Comparison of ENCODE assay signal across 9 mouse cellular contexts in the genomic region with DNA sequence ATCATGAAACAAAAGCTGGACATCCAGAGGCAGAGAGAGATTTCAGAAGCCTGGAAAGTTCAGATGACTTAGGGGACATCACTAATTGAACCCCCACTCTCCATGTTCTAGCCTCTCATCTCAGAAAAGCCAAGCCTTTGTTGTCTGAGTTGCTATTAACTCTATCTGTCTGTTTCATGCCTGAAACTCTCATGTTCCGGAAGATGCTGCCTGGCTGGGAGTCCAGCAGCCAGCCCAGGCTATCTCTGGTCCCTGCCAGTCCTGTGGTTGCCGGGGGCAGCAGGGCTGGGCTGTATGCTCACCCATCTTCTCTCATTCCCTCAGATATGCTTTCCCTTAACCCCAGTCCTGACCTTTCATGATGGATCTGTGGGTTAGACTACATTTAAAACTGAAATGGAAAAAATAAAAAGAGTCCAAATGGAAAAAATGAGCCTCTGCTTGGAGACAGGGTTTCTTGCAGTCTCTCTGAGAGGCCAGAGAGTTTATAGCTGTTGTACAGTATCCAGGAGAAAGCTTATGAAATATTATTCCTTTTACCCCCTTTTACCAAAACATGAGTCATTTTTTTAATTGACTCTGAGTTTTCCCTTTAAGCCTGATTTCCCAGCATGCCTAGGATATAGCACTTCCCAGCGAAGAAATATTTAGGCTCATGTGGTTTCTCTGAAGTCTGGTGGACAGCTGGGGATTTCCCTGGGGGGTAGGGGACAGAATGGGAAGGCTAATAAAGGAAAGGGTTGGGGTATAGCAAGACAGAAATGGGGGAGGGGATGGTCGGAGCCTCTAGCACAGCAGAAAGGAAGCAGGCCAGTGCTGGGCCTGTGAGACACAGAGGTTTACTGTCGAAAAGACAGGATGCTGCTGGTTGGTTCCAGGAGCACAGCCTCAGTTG. TPM values are rescaled to one million over a fixed set of nuclear protein-coding genes. Genes with fewer than 3 reads are reported as not detected.
A peak's percentile ranks its signal among the peaks of the same experiment; 100 is the strongest.
DNase-seq lines count a peak whose midpoint lies in the region; ATAC-seq and TF ChIP-seq lines count a peak whose summit lies in the region.
"Had no signal": no experiment of that assay in that cellular context is flagged by ENCODE, and none has a peak within 500 bp of the region (broad histone marks: within the 10 kb centered on the region; RNA-seq: fewer than 3 reads in every experiment).

No protein-coding gene starts in this region.

- H3K27me3 ChIP-seq in kidney, embryonic 14.5 days (ENCODE audit: control insufficient read depth, insufficient read depth, low read length) = no peaks in the 10 kb centered on the region
- no peaks in the 10 kb centered on the region for H3K27me3 ChIP-seq in embryonic facial prominence, embryonic 12.5 days
- no peaks in the 10 kb centered on the region for H3K27me3 ChIP-seq in hindbrain, postnatal 0 days (ENCODE audit: insufficient read depth, low read length)
- no peaks in the 10 kb centered on the region for H3K27me3 ChIP-seq in neural tube, embryonic 13.5 days

- TF ChIP-seq CTCF in hindbrain, postnatal 0 days (IDR thresholded peaks at IDR 0.05; ENCODE audit: low read depth) = no peak

- 49% methylated on average over 5 of the region's 5 CpGs for WGBS in kidney, embryonic 14.5 days
- 21% methylated on average over 5 of the region's 5 CpGs for WGBS in embryonic facial prominence, embryonic 12.5 days
- WGBS in hindbrain, postnatal 0 days = 25% methylated on average over 5 of the region's 5 CpGs
- WGBS in neural tube, embryonic 13.5 days = 29% methylated on average over 5 of the region's 5 CpGs

- H3K27ac ChIP-seq in kidney, embryonic 14.5 days (ENCODE audit: low read depth, low read length) = peak overlapping the region; percentile 81
- H3K27ac ChIP-seq in embryonic facial prominence, embryonic 12.5 days = peak overlapping the region; percentile 87
- H3K27ac ChIP-seq in hindbrain, postnatal 0 days = peak overlapping the region; percentile 48; the same call in 1 of the 2 replicates
- H3K27ac ChIP-seq in neural tube, embryonic 13.5 days (replicated peaks) = peak overlapping the region; percentile 77

- H3K4me2 ChIP-seq in kidney, embryonic 14.5 days (replicated peaks; ENCODE audit: low read depth, low read length) = no peak overlapping the region
- no peak overlapping the region for H3K4me2 ChIP-seq in embryonic facial prominence, embryonic 12.5 days (replicated peaks)
- H3K4me2 ChIP-seq in hindbrain, postnatal 0 days (ENCODE audit: low read depth, low read length) = no peak overlapping the region
- no peak overlapping the region for H3K4me2 ChIP-seq in neural tube, embryonic 13.5 days

- DNase-seq in kidney, postnatal 25 days = no peak
- DNase-seq in hindbrain, postnatal 0 days (ENCODE audit: low spot score) = peak; percentile 60
- no peak for DNase-seq in spleen, adult 18-20 months
- no peak for DNase-seq in right cerebral cortex, postnatal 14 days
- no peak for DNase-seq in thymus, postnatal 25 days

- 0 out of 2 replicates have a peak, but pooled peaks cover 5% of the 10 kb centered on the region for H3K9me3 ChIP-seq in kidney, embryonic 14.5 days (ENCODE audit: control insufficient read depth, low read length)
- H3K9me3 ChIP-seq in embryonic facial prominence, embryonic 12.5 days = no peaks in the 10 kb centered on the region
- H3K9me3 ChIP-seq in hindbrain, postnatal 0 days (ENCODE audit: low read length) = no peaks in the 10 kb centered on the region
- no peaks in the 10 kb centered on the region for H3K9me3 ChIP-seq in neural tube, embryonic 13.5 days

- H3K9ac ChIP-seq in kidney, embryonic 14.5 days (ENCODE audit: low read depth, low read length) = no peak overlapping the region
- H3K9ac ChIP-seq in embryonic facial prominence, embryonic 12.5 days = no peak overlapping the region
- H3K9ac ChIP-seq in hindbrain, postnatal 0 days (replicated peaks; ENCODE audit: low read length) = no peak overlapping the region
- H3K9ac ChIP-seq in neural tube, embryonic 13.5 days = peak overlapping the region; percentile 43; the same call in 1 of the 2 replicates

- peaks cover 5% of the 10 kb centered on the region; the same call in 1 of the 2 replicates for H3K4me1 ChIP-seq in kidney, embryonic 14.5 days (ENCODE audit: control insufficient read depth, insufficient read depth, low read length)
- H3K4me1 ChIP-seq in embryonic facial prominence, embryonic 12.5 days = peaks cover 11% of the 10 kb centered on the region; the same call in 1 of the 2 replicates
- H3K4me1 ChIP-seq in hindbrain, postnatal 0 days (ENCODE audit: insufficient read depth, low read length) = no peaks in the 10 kb centered on the region
- H3K4me1 ChIP-seq in neural tube, embryonic 13.5 days (replicated peaks) = peaks cover 17% of the 10 kb centered on the region

- ATAC-seq in kidney, embryonic 14.5 days (ENCODE audit: low FRiP score, low TSS enrichment) = peak; percentile 55
- peak; percentile 77 for ATAC-seq in embryonic facial prominence, embryonic 12.5 days (ENCODE audit: insufficient number of reproducible peaks, insufficient read depth, low FRiP score, low TSS enrichment)
- ATAC-seq in hindbrain, postnatal 0 days = peak; percentile 24; the same call in 1 of the 2 replicates
- ATAC-seq in neural tube, embryonic 13.5 days (ENCODE audit: low read depth) = peak; percentile 76

- no peak overlapping the region for H3K4me3 ChIP-seq in kidney, embryonic 14.5 days (ENCODE audit: low read length)
- H3K4me3 ChIP-seq in embryonic facial prominence, embryonic 12.5 days = no peak overlapping the region
- H3K4me3 ChIP-seq in hindbrain, postnatal 0 days (ENCODE audit: low read length) = no peak overlapping the region
- no peak overlapping the region for H3K4me3 ChIP-seq in neural tube, embryonic 13.5 days

- no peaks in the 10 kb centered on the region for H3K36me3 ChIP-seq in kidney, embryonic 14.5 days (ENCODE audit: control insufficient read depth, insufficient read depth, low read length)
- no peaks in the 10 kb centered on the region for H3K36me3 ChIP-seq in embryonic facial prominence, embryonic 12.5 days
- no peaks in the 10 kb centered on the region for H3K36me3 ChIP-seq in hindbrain, postnatal 0 days (ENCODE audit: insufficient read depth, low read length)
- H3K36me3 ChIP-seq in neural tube, embryonic 13.5 days = no peaks in the 10 kb centered on the region

RNA-seq across cellular contexts. Expression of a gene that starts 36.0 kb away (rescaled TPM):
- polyA plus RNA-seq in kidney, embryonic 14.5 days (2014; fragmentation: Nextera tagmentation; extraction: Ambion mirVana) = 14.8 and 19.9 TPM in 2 replicates
- polyA plus RNA-seq in embryonic facial prominence, embryonic 12.5 days (2016; fragmentation: Nextera tagmentation; extraction: Ambion mirVana) = 1.3 TPM in 2 replicates
- total RNA-seq in hindbrain, postnatal 0 days (2014; rRNA removed) = 7.1 and 14.8 TPM in 2 replicates
- 6.7 and 7.1 TPM in 2 replicates for polyA plus RNA-seq in hindbrain, postnatal 0 days (2015; fragmentation: Nextera tagmentation; extraction: Ambion mirVana)
- 2.5 and 3.5 TPM in 2 replicates for polyA plus RNA-seq in neural tube, embryonic 13.5 days (2015; fragmentation: Nextera tagmentation; extraction: Ambion mirVana)
- total RNA-seq: MEL had no signal

RNA-seq across cellular contexts. Expression of a gene that starts 43.2 kb away (rescaled TPM):
- 144 and 175 TPM in 2 replicates for polyA plus RNA-seq in kidney, embryonic 14.5 days (2014; fragmentation: Nextera tagmentation; extraction: Ambion mirVana)
- 107 and 111 TPM in 2 replicates for polyA plus RNA-seq in embryonic facial prominence, embryonic 12.5 days (2016; fragmentation: Nextera tagmentation; extraction: Ambion mirVana)
- 93.8 and 99.2 TPM in 2 replicates for total RNA-seq in hindbrain, postnatal 0 days (2014; rRNA removed)
- polyA plus RNA-seq in hindbrain, postnatal 0 days (2015; fragmentation: Nextera tagmentation; extraction: Ambion mirVana) = 117 and 136 TPM in 2 replicates
- polyA plus RNA-seq in neural tube, embryonic 13.5 days (2015; fragmentation: Nextera tagmentation; extraction: Ambion mirVana) = 130 and 140 TPM in 2 replicates

Comparison
In these comparisons a context has a peak if more than half of its experiments do, and no peak if none do; other contexts are left out.
1. ATAC-seq: peak in every context shown above with its lines; median percentile 77 in embryonic facial prominence, embryonic 12.5 days; 76 in neural tube, embryonic 13.5 days; 55 in kidney, embryonic 14.5 days; 24 in hindbrain, postnatal 0 days.